Mouse (Mus musculus): ENCODE measurements at regions not wholly inside any gene's neighbourhood (a gene's known extent, or its start where the extent isn't known, plus 50 kb on each side); places are given as distances from the start of the nearest gene placed in this dataset.
A peak's percentile ranks its signal among the peaks of the same experiment; 100 is the strongest.

DNA sequence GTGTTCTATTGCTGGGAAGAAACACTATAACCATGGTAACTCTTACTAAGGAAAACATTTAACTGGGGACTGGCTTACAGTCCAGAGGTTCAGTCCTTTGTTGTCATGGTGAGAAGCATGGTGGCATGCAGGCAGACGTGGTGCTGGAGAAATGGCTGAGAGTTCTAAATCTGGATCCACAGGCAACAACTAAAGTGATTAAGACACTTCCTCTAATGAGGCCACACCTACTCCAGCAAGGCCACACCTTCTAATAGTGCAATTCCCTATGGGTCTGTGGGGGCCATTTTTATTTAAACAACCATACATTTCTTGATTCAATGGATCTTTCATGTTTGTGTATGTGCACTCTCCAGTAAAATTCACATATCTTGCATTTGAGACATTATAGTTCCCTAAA, 151.4 kb upstream of the Ankrd55 start:
- no peak for DNase-seq

DNA sequence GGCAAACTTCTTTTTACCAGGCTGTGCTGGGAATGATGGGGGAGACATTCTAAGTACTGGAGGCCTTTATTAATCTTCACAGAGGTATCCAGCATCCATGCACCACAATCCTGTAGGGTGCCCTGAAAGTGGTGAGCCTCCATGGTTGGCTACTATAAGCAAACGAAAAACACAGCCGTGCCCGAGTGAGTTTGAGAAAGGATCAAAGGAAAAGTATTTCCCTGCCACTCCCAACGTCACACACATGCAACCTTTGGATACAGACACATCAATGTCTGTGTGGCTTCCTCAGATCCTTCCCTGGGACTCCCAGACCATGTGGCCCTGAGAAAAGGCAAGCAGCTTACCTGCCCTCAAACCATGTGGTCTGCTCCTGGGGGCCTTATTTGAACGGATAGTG, 147.4 kb upstream of the Ankrd55 start:
- no peak for DNase-seq

DNA sequence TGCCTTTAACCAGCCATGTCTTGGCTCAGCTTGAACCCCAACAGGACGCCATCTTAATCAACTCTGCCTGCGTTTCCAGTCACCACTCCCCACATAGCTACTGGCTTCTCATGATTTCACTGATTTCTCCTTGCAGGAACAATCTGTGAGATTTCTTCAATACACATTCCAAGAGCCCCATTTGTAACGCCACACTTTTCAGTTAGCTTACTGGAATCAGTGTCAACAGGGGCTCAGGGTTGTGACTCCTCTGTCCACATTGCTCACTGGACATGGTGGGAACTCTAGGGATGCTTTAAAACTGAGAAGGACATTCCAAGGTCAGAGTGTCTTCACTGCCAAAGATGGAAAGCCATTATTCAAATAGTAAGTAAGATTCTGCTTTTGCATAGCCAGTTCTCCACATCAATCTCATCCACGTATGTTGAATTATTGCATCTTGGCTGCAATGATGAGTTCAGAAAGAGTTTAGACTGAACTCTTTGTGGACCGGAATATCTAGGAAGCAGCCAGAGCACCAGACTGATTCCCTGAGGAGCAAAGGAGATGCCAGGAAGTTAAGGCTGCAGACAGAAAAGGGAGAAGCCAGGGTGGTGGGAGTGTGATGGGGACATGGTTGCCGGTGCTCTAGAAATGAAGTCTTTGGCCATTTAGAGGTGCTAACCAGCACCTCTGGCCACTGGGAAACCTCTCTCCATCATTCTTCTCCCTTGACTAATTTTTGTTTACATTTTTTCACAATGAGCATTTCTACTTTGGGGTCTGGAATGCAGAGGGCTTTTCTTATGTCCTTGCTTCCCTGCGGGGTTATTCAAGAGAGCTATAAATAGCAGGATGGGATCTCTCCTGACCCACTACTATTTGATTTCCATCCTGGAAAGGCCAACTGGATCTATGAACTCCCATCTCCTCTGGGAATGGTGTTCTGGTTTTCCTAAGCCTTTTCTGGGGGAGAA, 143.6 kb upstream of the Ankrd55 start:
- DNase-seq: no peak

DNA sequence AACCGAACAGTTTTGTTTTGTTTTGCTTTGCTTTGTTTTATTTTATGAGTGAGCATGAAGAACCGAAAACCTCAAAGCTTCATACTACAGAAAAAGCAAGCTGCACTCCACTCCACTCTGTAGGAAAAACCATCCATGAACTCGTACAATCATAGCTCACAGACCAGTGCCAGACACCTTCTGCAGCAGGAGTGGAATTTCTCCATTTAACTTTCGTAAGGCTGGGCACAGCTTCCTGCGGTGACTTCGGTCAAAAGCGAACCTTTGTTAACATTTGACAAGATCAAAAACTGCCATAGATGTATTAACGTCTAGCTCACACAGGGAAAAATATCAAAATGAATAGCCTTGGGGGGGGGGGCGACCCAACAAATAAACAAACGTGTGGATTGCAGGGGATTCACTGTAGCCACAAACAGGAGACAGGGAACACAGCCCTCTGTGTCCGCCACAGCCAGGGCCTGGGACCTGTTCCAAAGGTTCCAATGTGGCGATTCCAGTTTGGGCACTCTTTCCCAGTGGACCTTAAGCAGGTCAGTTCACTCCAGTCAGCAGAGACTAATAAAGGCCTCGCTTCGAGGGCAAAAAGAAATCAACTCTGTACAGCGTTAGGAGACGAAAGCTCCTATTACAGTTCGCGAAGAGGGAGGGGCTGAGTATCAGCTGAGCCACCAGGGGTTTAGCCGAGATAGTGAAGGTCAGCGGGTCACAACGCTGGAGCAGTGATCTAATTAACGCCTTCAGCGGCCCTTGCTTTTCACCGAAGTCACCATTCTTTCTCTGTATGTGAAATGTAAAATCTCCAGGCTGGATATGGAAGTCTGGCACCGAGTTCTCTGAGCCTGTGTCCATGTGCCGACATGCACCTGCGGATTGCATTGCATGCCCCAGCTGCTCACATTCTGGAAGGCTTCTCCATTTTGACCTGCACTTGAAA, 135.4 kb upstream of the Ankrd55 start:
- DNase-seq: peak; percentile 16

DNA sequence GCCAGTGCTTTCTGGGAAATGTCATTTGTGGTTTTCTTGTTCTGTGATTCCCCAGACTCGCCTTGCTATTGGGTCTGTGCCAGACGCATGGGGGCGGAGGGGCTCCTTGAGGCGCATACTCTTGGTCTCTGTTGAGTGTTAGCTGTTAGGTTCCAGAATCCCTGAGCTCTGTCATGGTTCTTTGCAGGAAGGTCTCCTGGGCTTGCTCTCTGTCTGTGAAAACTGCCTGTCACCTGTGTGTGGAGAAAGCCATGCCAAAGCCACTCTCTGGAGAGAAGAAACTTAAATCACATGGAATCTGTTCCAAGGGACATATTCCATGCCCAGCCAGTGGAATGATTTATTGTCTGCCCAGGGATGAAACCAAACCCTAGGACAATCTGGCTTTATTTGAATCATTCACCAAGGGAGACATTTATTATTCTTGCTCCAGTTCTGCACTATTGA, 134.5 kb upstream of the Ankrd55 start:
- DNase-seq: peak; percentile 10

DNA sequence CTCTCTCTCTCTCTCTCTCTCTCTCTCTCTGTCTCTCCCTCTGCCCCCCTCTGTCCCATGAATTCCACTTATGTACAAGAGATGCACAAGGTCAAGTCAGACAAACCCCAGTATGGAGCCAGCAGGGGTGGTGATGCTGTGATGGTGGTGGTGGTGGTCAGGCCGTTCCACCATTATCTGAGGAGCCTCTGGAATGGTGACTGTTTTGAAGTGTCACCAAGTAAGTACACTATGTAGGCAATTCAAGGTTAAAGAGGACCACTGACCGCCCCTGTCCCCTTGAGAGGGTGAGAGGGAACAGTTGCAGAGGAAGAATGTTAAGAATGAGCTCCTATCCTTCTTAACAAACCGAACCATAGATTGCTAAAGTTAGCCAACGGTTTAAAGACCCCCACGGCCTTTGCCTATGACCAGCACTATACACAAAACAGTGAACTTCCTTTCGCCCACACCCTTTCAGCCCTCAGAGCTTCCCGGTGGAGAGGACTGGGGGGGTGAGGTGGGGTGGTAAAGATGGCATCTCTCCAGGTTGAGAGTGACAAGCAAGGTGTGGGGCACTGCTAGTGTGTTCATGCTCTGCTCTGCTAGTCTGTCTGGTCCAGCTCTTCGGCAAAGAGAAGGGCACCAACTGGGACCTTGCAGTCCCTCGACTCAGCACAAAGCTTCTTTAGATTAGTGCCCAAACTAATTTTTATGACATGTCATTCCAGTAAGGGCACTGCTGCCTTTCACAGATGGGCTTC, 128.7 kb upstream of the Ankrd55 start:
- DNase-seq: no peak

DNA sequence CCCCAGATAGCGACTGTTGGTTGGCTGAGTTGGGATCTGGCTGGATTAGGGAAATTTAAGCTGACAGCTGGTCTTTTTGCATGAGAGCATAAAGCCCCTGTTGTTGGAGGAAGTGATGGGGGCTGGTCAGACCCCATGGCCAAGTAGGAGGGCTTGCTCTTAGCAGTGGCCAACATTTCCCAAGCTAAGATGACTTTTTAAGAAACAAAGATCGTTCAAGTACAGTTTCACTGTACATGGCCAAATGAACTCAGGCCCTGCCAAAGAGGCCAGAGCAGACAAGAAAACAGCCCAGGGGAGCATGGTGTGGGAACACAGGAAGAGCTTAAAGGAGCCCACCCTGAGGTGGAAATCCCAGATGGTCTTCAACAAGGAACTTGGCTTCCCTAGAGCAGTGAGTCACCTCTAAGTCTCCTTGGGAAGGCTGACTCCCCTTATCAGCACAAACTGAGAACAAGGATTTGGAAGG, 128.0 kb upstream of the Ankrd55 start:
- no peak for DNase-seq

DNA sequence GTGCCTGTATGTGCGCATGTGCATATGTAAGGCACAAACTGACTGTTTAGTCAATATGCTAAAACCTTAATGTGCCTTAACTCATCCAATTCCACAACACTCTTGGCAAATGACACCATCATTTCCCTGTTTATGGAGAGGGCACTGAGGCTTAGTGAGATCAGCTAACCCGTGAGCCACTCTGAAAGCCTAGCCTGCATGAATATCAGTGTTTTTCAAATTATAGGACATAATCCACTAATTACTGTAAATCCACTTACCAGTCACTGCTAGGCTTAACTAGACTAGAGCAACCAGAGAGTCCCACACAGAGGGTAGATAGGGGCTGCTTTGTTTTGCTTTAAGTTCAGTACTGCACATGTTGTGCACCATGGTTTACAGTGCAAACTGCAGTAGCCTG, 127.5 kb upstream of the Ankrd55 start:
- DNase-seq: no peak

DNA sequence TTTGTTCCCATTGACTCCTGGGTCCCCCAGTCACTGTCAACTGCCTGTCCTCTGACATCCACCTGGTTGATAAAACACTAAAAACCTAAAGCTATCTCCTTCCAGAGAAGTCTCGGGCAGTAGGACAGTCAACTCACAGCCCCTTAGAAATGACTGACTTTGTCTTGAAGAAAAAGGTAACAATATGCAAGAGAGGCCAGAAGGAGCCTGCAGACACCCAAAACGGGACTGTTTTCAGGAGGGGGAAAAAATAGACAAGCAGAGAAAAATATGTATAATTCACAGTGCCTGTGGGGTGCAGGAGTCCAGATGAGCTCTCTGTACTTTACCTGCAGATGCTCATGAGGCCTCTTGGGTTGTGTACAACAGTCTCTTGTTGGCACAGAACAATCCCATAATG, 126.4 kb upstream of the Ankrd55 start:
- no peak for DNase-seq

DNA sequence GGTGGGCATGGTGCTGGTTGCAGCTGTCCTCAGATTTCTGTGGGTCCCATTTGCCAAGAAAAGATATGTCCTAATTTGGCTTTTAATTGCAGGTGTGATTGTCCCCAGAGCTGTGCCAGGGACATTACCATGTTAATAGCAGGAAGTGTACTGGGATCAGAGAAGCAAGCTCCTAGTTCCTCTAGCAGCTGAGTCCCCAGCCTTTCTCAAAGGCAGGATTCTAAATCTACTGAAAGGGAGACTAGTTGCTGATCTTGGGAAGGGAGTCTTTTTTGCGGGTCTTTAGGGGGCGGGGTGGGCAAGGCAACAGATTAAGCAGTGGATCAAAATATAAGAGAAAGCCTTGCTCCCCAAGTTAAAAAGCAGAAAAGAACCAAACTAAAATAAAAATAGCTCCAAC, 122.3 kb upstream of the Ankrd55 start:
- DNase-seq: no peak

DNA sequence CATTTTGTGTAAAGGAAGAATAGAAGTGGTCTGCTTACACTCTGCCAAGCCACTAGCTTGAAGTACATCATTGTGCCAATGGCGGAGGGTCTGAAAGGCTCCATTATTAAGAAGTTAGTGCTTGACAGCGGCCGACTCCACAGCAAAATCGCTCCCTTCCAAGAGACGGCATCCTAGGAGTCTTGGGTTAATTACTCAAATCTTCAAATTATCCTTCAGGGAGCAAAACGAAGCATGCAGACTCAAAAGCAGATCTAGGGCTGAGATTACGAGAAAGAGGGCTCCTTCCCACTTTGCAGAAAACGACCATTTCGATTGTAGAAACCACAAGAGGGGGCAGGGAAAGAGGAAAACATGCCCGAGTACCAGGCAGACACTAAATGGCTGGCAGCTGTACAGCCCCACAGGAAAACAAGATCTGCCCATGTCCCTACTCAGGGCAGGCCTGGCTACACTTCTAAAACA, 121.9 kb upstream of the Ankrd55 start:
- DNase-seq: no peak

DNA sequence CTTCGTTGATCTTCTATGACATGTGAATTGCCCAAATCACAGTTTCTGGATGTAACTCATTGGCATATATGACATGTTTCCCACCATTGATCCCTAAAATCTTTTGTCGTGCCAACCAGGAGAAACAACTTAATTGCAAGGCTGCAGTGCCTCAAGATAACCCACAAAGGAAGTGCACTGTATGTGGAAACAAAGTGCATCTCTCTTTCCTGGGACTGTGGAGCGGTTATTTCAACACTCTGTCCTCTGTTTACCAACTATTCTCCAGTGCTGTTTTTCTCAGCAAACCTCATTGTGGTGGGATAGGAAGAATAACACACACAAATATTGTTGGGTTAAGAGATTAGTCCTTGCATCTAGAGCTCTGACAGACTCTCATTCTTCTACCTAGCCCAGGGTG, 119.8 kb upstream of the Ankrd55 start:
- no peak for DNase-seq

DNA sequence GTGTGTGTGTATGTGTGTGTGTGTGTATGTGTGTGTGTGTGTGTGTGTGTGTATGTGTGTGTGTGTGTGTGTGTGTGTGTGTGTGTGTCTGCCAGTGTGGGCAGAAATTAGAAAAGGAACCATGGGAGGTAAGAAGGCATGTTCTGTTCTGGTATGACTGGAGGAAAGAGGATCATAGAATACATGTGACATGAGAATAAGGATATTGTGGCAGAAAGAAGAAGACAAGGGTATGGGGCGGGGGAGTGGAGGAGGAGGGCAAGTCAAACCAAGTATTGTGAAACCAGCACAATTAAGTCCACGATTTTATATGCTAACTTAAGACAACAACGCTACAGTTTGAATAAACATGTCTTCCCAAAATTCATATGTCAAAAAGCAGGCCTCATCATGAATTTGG, 117.4 kb upstream of the Ankrd55 start:
- DNase-seq: no peak

DNA sequence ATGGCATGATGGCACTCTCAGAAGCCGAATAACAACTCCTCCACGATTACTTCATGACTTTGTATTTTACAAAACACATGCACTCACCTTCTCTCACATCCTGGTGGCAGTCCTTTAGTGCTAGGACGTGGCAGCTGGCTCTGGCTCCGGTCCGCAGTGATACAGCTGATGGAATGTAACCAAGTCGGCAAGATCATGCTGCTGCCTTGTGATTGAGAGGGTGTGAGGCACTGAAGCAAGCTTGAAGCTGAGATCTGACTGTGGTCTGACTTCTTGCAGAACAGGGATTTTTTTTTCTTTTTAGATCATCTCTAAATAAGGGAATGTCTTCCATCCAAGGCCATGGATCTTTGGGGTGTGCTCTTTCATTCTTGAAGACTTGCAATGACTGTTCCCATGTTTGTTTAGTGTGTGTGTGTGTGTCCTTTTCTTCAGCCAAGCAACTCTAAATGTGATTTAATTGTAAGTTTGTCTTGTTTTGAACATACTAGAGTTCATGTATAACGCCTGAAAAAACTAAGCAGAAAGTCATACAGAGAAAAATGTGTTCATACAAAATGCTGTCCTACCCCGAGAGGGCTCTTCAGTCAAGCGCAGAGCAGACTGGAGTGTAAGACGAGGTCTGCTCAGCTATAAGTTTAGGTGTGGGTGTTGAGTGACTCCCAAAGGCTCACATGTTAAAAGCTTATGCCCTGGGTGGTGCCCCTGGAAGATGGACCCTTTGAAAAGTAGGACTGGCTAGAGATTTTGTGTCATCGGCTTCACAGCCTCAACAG, 116.1 kb upstream of the Ankrd55 start:
- DNase-seq: no peak

DNA sequence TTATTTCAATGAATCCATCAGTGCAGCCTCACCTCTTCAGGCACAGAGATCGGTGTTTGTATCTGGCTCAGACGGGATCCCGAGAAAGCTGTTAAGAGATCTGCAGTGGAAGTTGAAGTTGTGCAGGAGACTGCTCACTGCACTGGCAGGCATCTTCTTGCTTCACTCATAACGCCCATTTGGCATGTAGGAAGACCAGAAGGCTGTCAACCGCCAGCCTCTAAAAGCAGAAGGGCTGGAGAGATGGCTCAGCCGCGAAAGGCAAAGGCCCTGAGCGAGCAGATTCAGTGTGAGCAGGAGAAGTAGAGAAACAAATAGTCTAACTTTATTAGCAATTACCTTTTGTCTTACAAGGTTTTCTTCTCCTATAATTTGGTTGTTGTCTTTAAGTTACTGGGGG, 114.3 kb upstream of the Ankrd55 start:
- no peak for DNase-seq

DNA sequence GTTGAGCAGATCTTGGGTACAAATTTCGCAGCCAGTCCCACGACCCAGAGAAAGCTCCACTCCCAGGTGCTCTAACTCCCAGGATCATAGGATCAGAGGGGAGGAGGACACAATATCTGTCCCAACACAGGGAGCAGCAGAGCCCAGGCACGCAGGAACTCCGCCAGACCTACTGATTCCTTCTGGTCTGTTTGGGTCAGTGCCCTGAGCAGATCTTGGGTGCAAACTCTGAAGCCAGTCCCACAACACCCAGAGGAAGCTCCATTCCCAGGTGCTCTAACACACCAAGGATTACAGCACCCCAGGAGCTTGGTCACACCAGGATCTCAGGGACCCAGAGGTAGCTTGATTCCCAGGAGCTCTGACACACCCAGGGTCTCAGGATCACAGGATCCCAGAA, 110.2 kb upstream of the Ankrd55 start:
- DNase-seq: no peak

DNA sequence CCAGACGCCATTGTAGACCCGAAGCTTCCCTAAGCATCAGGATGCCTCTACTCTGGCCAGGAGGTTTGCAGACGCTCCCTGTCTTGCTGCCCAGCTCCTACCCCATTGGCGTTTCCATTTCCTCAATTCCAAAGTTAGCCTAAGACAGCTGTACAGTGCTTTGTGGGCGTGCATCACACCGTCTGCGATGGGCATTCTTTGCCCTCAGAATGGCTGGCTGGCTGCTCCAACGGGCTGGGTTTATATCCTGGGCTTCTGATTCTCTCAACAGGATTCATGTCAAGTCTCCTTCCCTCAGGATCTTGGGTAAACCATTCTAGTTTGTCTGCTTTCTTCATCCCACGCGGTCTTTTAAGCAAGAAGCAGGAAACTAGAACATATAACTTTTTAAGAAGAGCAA, 104.3 kb upstream of the Ankrd55 start:
- DNase-seq: no peak

DNA sequence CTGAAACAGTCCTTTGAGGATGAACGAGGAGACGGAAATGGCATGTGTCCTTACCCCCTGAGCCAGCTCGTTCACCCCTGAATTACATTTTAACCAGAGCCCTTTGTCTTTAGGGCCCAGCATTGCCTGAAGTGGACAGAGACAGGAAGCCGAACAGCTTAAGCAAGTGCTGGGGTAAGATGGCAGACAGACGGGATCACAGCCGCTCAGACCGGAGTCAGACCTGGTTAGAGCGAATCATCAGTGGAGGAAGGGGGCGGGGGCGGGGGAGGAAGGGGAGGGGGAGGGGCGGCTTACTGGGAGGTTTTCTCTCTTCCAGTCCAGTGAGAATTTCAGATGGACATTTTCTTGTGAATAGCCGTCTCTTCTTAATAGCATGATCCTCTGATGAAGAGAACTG, 103.1 kb upstream of the Ankrd55 start:
- no peak for DNase-seq

DNA sequence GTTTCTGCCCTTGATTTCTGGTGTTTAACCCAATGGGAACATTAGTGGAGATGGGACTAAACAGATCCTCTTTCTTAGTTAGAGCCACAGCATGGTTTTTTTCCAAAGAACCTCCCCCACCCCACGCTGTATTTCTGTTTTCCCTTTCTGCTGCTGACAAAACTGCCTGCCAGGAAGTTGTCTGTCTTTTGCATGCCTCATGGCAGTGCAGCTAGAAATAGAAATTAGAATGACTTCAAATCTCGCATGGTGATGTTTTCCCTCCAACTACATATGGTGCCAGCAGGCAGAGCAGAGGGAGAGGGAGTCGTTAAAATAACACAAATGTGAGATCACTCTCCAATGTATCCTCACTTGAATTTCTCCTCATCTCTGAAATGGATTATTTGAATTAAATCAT, 101.0 kb upstream of the Ankrd55 start:
- no peak for DNase-seq

DNA sequence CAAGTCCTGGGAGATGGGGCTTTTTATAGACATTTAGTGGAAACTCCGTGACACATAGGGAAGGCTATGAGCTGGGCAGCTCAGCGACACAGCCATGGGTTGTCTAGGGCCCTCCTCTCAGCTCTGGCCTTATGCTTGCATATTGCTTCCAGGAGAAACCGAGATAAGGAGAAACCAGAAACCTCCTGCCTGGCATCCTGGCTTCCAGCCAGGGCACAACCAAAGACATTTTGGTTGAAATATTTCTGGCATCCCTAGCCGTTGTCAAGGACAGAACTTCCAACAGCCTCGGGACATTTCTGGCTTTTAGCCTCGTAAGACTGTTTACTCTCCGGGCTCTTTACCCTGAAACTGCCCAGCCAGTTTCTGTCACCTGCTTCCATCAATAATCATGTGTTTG, 99.9 kb upstream of the Ankrd55 start:
- peak; percentile 20 for DNase-seq

DNA sequence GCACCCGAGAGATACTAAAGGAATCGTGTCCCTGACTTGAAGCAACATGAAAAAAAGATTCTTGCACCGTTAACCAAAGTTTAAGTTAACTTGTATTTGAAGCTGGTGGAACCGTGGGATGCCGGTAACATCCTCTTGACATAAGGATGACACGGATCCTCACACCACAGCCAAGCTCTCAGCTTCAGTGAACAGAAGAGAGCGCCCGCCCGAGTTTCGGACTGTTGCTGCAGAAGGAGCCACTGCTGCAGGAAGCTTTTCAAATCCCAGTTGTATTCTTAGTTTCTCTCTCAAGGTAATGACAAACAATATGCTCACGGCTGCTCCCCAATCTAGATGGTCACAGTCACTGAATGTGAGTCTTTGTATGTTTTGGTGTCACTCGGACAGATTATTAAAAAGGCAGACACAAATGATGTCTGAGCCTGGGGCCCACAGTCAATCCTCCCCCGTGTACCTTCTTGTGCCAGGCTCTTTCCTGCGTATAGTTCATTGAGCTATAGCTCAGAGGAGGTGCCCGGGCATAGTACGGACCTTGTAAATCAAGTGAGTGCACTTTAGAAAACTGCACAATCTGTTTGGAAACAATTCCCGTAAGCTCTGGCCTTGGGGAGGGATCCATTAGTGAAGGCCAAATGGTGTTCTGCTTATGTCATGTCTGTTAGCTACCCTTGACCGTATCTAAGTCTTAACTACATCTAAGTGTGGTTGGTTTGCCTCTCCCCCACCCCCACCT, 99.3 kb upstream of the Ankrd55 start:
- DNase-seq: no peak

All from cerebellum, adult 11 months (tissue).